Mouse (Mus musculus): Measurements from ENCODE around the gene 1700025G04Rik. TPM values are rescaled to one million over a fixed set of nuclear protein-coding genes. Genes with fewer than 3 reads are reported as not detected.

The 1700025G04Rik gene
- polyA plus RNA-seq, 1 experiment from 2014 or later, result 25.8 TPM

- H3K27ac ChIP-seq (ENCODE audit: low read depth, low read length), result no peak overlapping the region
These were observed 9.7 kb downstream of the 1700025G04Rik start for GRCm38 (mm10) chr1:152080244-152080643.

GRCm38 (mm10) chr1:152077171-152077715 is 12.7 kb downstream of the 1700025G04Rik start:
- H3K4me2 ChIP-seq (replicated peaks; ENCODE audit: low read depth), result no peak overlapping the region
- no peak overlapping the region for H3K27ac ChIP-seq (ENCODE audit: low read depth, low read length)
- no peaks in the 10 kb centered on the region for H3K27me3 ChIP-seq (replicated peaks; ENCODE audit: control insufficient read depth, insufficient read depth, low read length)
- TF ChIP-seq CTCF (IDR thresholded peaks at IDR 0.05; ENCODE audit: low read depth), result no peak
- no peaks in the 10 kb centered on the region for H3K36me3 ChIP-seq (ENCODE audit: control insufficient read depth, insufficient read depth)
- ATAC-seq, result no peak
- H3K4me3 ChIP-seq (ENCODE audit: low read depth, low read length), result no peak overlapping the region
- WGBS, result 80% methylated on average over 11 of the region's 11 CpGs
- no peaks in the 10 kb centered on the region for H3K9me3 ChIP-seq (ENCODE audit: control insufficient read depth)
- H3K9ac ChIP-seq (ENCODE audit: low read depth, low read length), result no peak overlapping the region
- 0 out of 2 replicates have a peak, but pooled peaks cover 3% of the 10 kb centered on the region for H3K4me1 ChIP-seq (replicated peaks; ENCODE audit: control insufficient read depth, insufficient read depth, low read length)

More at GRCm38 (mm10) chr1:152080244-152080643, 9.7 kb downstream of the 1700025G04Rik start:
- Histone ChIP-seq H3K9ac (ENCODE audit: low read depth, low read length) (no peak overlapping the region), H3K4me1 (replicated peaks; ENCODE audit: control insufficient read depth, insufficient read depth, low read length) (no peaks in the 10 kb centered on the region), H3K4me2 (replicated peaks; ENCODE audit: low read depth) (no peak overlapping the region), H3K4me3 (ENCODE audit: low read depth, low read length) (no peak overlapping the region), H3K27me3 (replicated peaks; ENCODE audit: control insufficient read depth, insufficient read depth, low read length) (no peaks in the 10 kb centered on the region), H3K36me3 (ENCODE audit: control insufficient read depth, insufficient read depth) (no peaks in the 10 kb centered on the region), H3K9me3 (ENCODE audit: control insufficient read depth) (no peaks in the 10 kb centered on the region)
- WGBS, result 81% methylated on average over 6 of the region's 6 CpGs
- TF ChIP-seq CTCF (IDR thresholded peaks at IDR 0.05; ENCODE audit: low read depth), result no peak
- ATAC-seq, result no peak

DNA sequence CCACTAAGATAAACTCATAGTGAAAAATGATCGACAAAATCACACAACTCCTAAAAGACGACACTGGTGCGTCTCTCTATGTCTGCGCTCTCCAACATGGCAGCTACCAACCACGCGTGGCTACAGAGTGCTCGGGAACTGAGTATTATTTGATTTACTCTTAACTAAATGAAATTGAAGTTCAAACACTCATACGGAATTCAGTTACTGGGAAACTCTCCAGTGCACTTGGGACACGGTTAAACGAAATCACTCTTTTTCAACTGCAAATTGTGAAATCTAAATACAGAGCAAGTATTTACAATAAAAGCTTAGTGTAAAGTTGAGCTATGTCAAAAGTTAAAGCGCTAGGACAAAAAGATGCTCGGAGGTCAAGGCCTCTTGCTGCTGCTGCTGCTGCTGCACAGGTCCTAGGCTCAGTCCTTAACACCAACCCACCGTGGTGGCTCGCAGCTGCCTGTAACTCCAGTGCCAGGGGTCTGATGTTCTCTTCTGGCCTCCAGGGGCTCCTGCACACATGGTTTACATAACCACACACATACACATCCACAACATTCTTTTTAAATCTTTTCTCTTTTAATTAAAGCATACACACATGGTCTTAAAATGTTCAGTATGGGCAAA is 13.6 kb downstream of the 1700025G04Rik start:
- no peaks in the 10 kb centered on the region for H3K9me3 ChIP-seq (ENCODE audit: control insufficient read depth)
- ATAC-seq, result no peak
- no peaks in the 10 kb centered on the region for H3K36me3 ChIP-seq (ENCODE audit: control insufficient read depth, insufficient read depth)
- TF ChIP-seq CTCF (IDR thresholded peaks at IDR 0.05; ENCODE audit: low read depth), result no peak
- no peak overlapping the region for H3K4me3 ChIP-seq (ENCODE audit: low read depth, low read length)
- no peak overlapping the region for H3K4me2 ChIP-seq (replicated peaks; ENCODE audit: low read depth)
- H3K27me3 ChIP-seq (replicated peaks; ENCODE audit: control insufficient read depth, insufficient read depth, low read length), result no peaks in the 10 kb centered on the region
- H3K9ac ChIP-seq (ENCODE audit: low read depth, low read length), result no peak overlapping the region
- H3K27ac ChIP-seq (ENCODE audit: low read depth, low read length), result no peak overlapping the region
- 0 out of 2 replicates have a peak, but pooled peaks cover 3% of the 10 kb centered on the region for H3K4me1 ChIP-seq (replicated peaks; ENCODE audit: control insufficient read depth, insufficient read depth, low read length)
- WGBS, result 76% methylated on average over 14 of the region's 14 CpGs

DNA sequence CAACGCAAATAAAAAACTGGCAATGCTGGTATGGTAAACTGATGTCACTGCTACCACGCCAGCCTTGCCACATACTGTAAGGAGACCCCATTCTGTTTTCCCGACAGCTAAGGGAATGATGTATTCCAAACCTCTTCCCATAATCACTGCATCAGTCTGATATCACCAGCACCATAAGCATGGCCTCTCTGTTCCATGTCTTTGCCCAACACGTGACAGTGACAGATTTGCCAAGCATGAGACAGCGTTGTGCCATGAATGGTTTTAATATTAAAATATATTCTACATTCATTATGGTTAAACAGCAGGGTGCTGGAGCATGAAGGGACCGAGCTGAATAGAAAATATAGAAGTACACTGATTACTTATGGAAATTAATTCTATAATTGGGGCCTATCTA is 14.2 kb downstream of the 1700025G04Rik start:
- no peak overlapping the region for H3K9ac ChIP-seq (ENCODE audit: low read depth, low read length)
- no peak for TF ChIP-seq CTCF (IDR thresholded peaks at IDR 0.05; ENCODE audit: low read depth)
- no peak overlapping the region for H3K4me3 ChIP-seq (ENCODE audit: low read depth, low read length)
- H3K4me1 ChIP-seq (replicated peaks; ENCODE audit: control insufficient read depth, insufficient read depth, low read length), result 0 out of 2 replicates have a peak, but pooled peaks cover 3% of the 10 kb centered on the region
- H3K9me3 ChIP-seq (ENCODE audit: control insufficient read depth), result no peaks in the 10 kb centered on the region
- no peak for ATAC-seq
- WGBS, result 96% methylated on average over 6 of the region's 6 CpGs
- no peak overlapping the region for H3K27ac ChIP-seq (ENCODE audit: low read depth, low read length)
- H3K4me2 ChIP-seq (replicated peaks; ENCODE audit: low read depth), result no peak overlapping the region
- no peaks in the 10 kb centered on the region for H3K36me3 ChIP-seq (ENCODE audit: control insufficient read depth, insufficient read depth)
- H3K27me3 ChIP-seq (replicated peaks; ENCODE audit: control insufficient read depth, insufficient read depth, low read length), result no peaks in the 10 kb centered on the region

DNA sequence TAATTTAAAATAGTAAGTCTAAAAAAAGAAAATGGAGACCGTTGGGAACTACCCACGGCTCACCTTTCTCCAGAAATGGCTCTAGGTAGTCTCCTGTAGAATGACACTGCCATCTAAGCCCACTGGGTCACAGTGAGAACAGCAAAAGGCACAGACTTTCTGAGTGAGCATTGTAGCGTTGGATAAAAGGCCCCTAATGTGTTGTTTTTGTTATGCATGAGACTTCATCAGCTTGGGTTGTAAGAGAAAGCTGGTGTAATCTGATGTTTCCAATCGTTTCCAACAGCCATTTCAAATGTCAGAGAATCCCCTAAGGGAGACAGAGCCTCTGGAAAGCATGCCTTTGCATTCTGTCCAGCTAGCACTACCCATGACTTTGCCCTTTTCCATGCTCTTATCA is 19.5 kb downstream of the 1700025G04Rik start:
- H3K27ac ChIP-seq (ENCODE audit: low read depth, low read length), result no peak overlapping the region
- no peak for ATAC-seq
- no peaks in the 10 kb centered on the region for H3K9me3 ChIP-seq (ENCODE audit: control insufficient read depth)
- H3K4me2 ChIP-seq (replicated peaks; ENCODE audit: low read depth), result no peak overlapping the region
- no peak overlapping the region for H3K4me3 ChIP-seq (ENCODE audit: low read depth, low read length)
- no peak overlapping the region for H3K9ac ChIP-seq (ENCODE audit: low read depth, low read length)
- no peaks in the 10 kb centered on the region for H3K36me3 ChIP-seq (ENCODE audit: control insufficient read depth, insufficient read depth)
- 92% methylated on average over 4 of the region's 4 CpGs for WGBS
- 0 out of 2 replicates have a peak, but pooled peaks cover 3% of the 10 kb centered on the region for H3K4me1 ChIP-seq (replicated peaks; ENCODE audit: control insufficient read depth, insufficient read depth, low read length)
- no peaks in the 10 kb centered on the region for H3K27me3 ChIP-seq (replicated peaks; ENCODE audit: control insufficient read depth, insufficient read depth, low read length)
- TF ChIP-seq CTCF (IDR thresholded peaks at IDR 0.05; ENCODE audit: low read depth), result no peak

GRCm38 (mm10) chr1:152069745-152070144 is 20.2 kb downstream of the 1700025G04Rik start:
- Histone ChIP-seq H3K36me3 (ENCODE audit: control insufficient read depth, insufficient read depth) (no peaks in the 10 kb centered on the region), H3K4me1 (replicated peaks; ENCODE audit: control insufficient read depth, insufficient read depth, low read length) (0 out of 2 replicates have a peak, but pooled peaks cover 3% of the 10 kb centered on the region), H3K27ac (ENCODE audit: low read depth, low read length) (no peak overlapping the region), H3K4me3 (ENCODE audit: low read depth, low read length) (no peak overlapping the region), H3K9ac (ENCODE audit: low read depth, low read length) (no peak overlapping the region), H3K4me2 (replicated peaks; ENCODE audit: low read depth) (no peak overlapping the region), H3K9me3 (ENCODE audit: control insufficient read depth) (no peaks in the 10 kb centered on the region), H3K27me3 (replicated peaks; ENCODE audit: control insufficient read depth, insufficient read depth, low read length) (no peaks in the 10 kb centered on the region)
- 86% methylated on average over 7 of the region's 7 CpGs for WGBS
- ATAC-seq, result no peak
- no peak for TF ChIP-seq CTCF (IDR thresholded peaks at IDR 0.05; ENCODE audit: low read depth)
